ENCODE assay signal across 19 mouse cellular contexts in genomic region chr3:107568721-107569120, GRCm38 (mm10). TPM values are rescaled to one million over a fixed set of nuclear protein-coding genes. Genes with fewer than 3 reads are reported as not detected.
DNase-seq lines count a peak whose midpoint lies in the region; ATAC-seq and TF ChIP-seq lines count a peak whose summit lies in the region.
"Had no signal": no experiment of that assay in that cellular context is flagged by ENCODE, and none has a peak within 500 bp of the region (broad histone marks: within the 10 kb centered on the region; RNA-seq: fewer than 3 reads in every experiment).

No protein-coding gene starts in this region.

- no peaks in the 10 kb centered on the region for H3K27me3 ChIP-seq in heart, embryonic 16.5 days (ENCODE audit: control insufficient read depth, insufficient read depth, low read length)
- H3K27me3 ChIP-seq in neural tube, embryonic 13.5 days, result peaks cover 12% of the 10 kb centered on the region
- H3K27me3 ChIP-seq in midbrain, embryonic 14.5 days (ENCODE audit: control insufficient read depth, insufficient read depth, low read length), result no peaks in the 10 kb centered on the region
- no peaks in the 10 kb centered on the region for H3K27me3 ChIP-seq in kidney, adult 2 months (replicated peaks; ENCODE audit: control insufficient read depth, insufficient read depth, low read length)
- H3K27me3 ChIP-seq: embryonic facial prominence, embryonic 15.5 days had no signal

- no peak for DNase-seq in heart, postnatal 10 days
- no peak for DNase-seq in neural tube, embryonic 10.5 days (ENCODE audit: extremely low spot score, low spot score)
- peak; percentile 51 for DNase-seq in midbrain, embryonic 14.5 days
- no peak for DNase-seq in left cerebral cortex, adult 2 months (ENCODE audit: extremely low spot score in 1 of 2, low spot score in 2 of 2)
- DNase-seq in kidney, adult 2 months, result no peak
- DNase-seq: cerebellum, adult 11 months; kidney, adult 18-20 months; kidney, postnatal 4 days; left cerebral cortex, postnatal 4 days; lung, postnatal 14 days had no signal

- H3K4me1 ChIP-seq in heart, embryonic 16.5 days (ENCODE audit: control insufficient read depth, insufficient read depth, low read length), result peaks cover 28% of the 10 kb centered on the region
- peaks cover 5% of the 10 kb centered on the region; the same call in 1 of the 2 replicates for H3K4me1 ChIP-seq in neural tube, embryonic 13.5 days (replicated peaks)
- H3K4me1 ChIP-seq in midbrain, embryonic 14.5 days (ENCODE audit: control insufficient read depth, insufficient read depth, low read length), result no peaks in the 10 kb centered on the region
- H3K4me1 ChIP-seq in kidney, adult 2 months (ENCODE audit: control insufficient read depth, insufficient read depth, low read length), result no peaks in the 10 kb centered on the region

- ATAC-seq in heart, embryonic 16.5 days (replicated peaks; ENCODE audit: extremely low read depth, insufficient read depth, low FRiP score), result peak; percentile 85
- ATAC-seq in neural tube, embryonic 13.5 days (ENCODE audit: low read depth), result peak; percentile 80; the same call in 1 of the 2 replicates
- ATAC-seq in midbrain, embryonic 14.5 days (ENCODE audit: low FRiP score, low TSS enrichment), result no peak; the same call in 1 of the 2 replicates
- ATAC-seq: activated CD4-positive, CD25-positive, alpha-beta regulatory T cell, adult 4 months; liver, embryonic 12.5 days had no signal

- no peaks in the 10 kb centered on the region for H3K9me3 ChIP-seq in heart, embryonic 16.5 days (replicated peaks; ENCODE audit: control insufficient read depth, low read length)
- H3K9me3 ChIP-seq in neural tube, embryonic 13.5 days, result no peaks in the 10 kb centered on the region
- no peaks in the 10 kb centered on the region for H3K9me3 ChIP-seq in midbrain, embryonic 14.5 days (ENCODE audit: control insufficient read depth, low read length)
- H3K9me3 ChIP-seq: embryonic facial prominence, embryonic 15.5 days; liver, embryonic 12.5 days had no signal

- no peak overlapping the region for H3K4me3 ChIP-seq in heart, embryonic 16.5 days (ENCODE audit: low read length)
- no peak overlapping the region for H3K4me3 ChIP-seq in neural tube, embryonic 13.5 days
- H3K4me3 ChIP-seq in midbrain, embryonic 14.5 days (replicated peaks; ENCODE audit: low read depth, low read length), result no peak overlapping the region
- no peak overlapping the region for H3K4me3 ChIP-seq in left cerebral cortex, adult 2 months
- H3K4me3 ChIP-seq in kidney, adult 2 months (ENCODE audit: insufficient read depth, low read depth, low read length), result no peak overlapping the region
- H3K4me3 ChIP-seq: embryonic facial prominence, embryonic 15.5 days; liver, embryonic 12.5 days had no signal

- no peak overlapping the region for H3K4me2 ChIP-seq in heart, embryonic 16.5 days (ENCODE audit: low read depth, low read length)
- no peak overlapping the region for H3K4me2 ChIP-seq in neural tube, embryonic 13.5 days
- H3K4me2 ChIP-seq in midbrain, embryonic 14.5 days (ENCODE audit: low read length), result no peak overlapping the region
- H3K4me2 ChIP-seq: embryonic facial prominence, embryonic 15.5 days; liver, embryonic 12.5 days had no signal

- H3K36me3 ChIP-seq in heart, embryonic 16.5 days (ENCODE audit: control insufficient read depth, insufficient read depth), result no peaks in the 10 kb centered on the region
- no peaks in the 10 kb centered on the region for H3K36me3 ChIP-seq in neural tube, embryonic 13.5 days
- no peaks in the 10 kb centered on the region for H3K36me3 ChIP-seq in midbrain, embryonic 14.5 days (ENCODE audit: control insufficient read depth, insufficient read depth, low read length)
- H3K36me3 ChIP-seq in kidney, adult 2 months (ENCODE audit: control insufficient read depth, insufficient read depth, low read length), result no peaks in the 10 kb centered on the region
- H3K36me3 ChIP-seq: embryonic facial prominence, embryonic 15.5 days; liver, embryonic 12.5 days had no signal

- no peak for TF ChIP-seq POLR2A in kidney, adult 2 months (IDR thresholded peaks at IDR 0.05; ENCODE audit: low read depth, low read length)

- H3K27ac ChIP-seq in heart, embryonic 16.5 days (ENCODE audit: low read length), result peak overlapping the region; percentile 61
- no peak overlapping the region for H3K27ac ChIP-seq in neural tube, embryonic 13.5 days (replicated peaks)
- no peak overlapping the region for H3K27ac ChIP-seq in midbrain, embryonic 14.5 days (replicated peaks; ENCODE audit: low read depth, low read length)
- no peak overlapping the region for H3K27ac ChIP-seq in left cerebral cortex, adult 2 months
- H3K27ac ChIP-seq in kidney, adult 2 months (ENCODE audit: insufficient read depth, low read depth, low read length), result no peak overlapping the region
- H3K27ac ChIP-seq: embryonic facial prominence, embryonic 15.5 days; liver, embryonic 12.5 days had no signal

- 22% methylated on average over 4 of the region's 4 CpGs for WGBS in heart, embryonic 16.5 days
- WGBS in neural tube, embryonic 13.5 days, result 66% methylated on average over 4 of the region's 4 CpGs
- WGBS in midbrain, embryonic 14.5 days, result 54% methylated on average over 4 of the region's 4 CpGs
- WGBS in kidney, adult 2 months, result 77% methylated on average over 4 of the region's 4 CpGs

- no peak for TF ChIP-seq CTCF in left cerebral cortex, adult 2 months (IDR thresholded peaks at IDR 0.05)
- TF ChIP-seq CTCF in kidney, adult 2 months (conservative IDR thresholded peaks at IDR 0.05; ENCODE audit: insufficient read depth, insufficient read length, low read depth, low read length), result no peak

- H3K9ac ChIP-seq in heart, embryonic 16.5 days (ENCODE audit: low read length), result no peak overlapping the region
- no peak overlapping the region for H3K9ac ChIP-seq in neural tube, embryonic 13.5 days
- no peak overlapping the region for H3K9ac ChIP-seq in midbrain, embryonic 14.5 days (replicated peaks; ENCODE audit: low read length)
- H3K9ac ChIP-seq: embryonic facial prominence, embryonic 15.5 days; liver, embryonic 12.5 days had no signal

- intact Hi-C loops in heart, postnatal 10 days (cut with DNase I), result no loop called here
- intact Hi-C loops in left cerebral cortex, adult 2 months (cut with DNase I), result no loop called here

RNA-seq across cellular contexts. Expression of gene Ubl4b, which starts 13.8 kb away (rescaled TPM):
- polyA plus RNA-seq in heart, embryonic 16.5 days (2015; fragmentation: Nextera tagmentation; extraction: Ambion mirVana), result 0.11 TPM in 1 of 2 replicates, not detected in the other
- not detected for total RNA-seq in heart, postnatal 10 days (2021)
- not detected in 2 replicates for polyA plus RNA-seq in neural tube, embryonic 13.5 days (2015; fragmentation: Nextera tagmentation; extraction: Ambion mirVana)
- polyA plus RNA-seq in midbrain, embryonic 14.5 days (2014; fragmentation: Nextera tagmentation; extraction: Ambion mirVana), result not detected in 2 replicates
- total RNA-seq in left cerebral cortex, adult 2 months (2021), result under 1 TPM in 1 of 2 experiments, not detected in 1; 0.33 TPM
- 0.06 TPM in 1 of 2 replicates, not detected in the other for polyA plus RNA-seq in kidney, adult 2 months (2012; rRNA removed)
- total RNA-seq: layer of hippocampus, postnatal 25 days had no signal
- polyA plus RNA-seq: activated CD4-positive, CD25-positive, alpha-beta regulatory T cell, adult 4 months; embryonic facial prominence, embryonic 15.5 days; liver, embryonic 12.5 days; thymus, postnatal 0 days had no signal

RNA-seq across cellular contexts. Expression of gene Alx3, which starts 26.1 kb away (rescaled TPM):
- polyA plus RNA-seq in heart, embryonic 16.5 days (2015; fragmentation: Nextera tagmentation; extraction: Ambion mirVana), result 0.10 and 0.26 TPM in 2 replicates
- under 1 TPM in 1 of 2 experiments, not detected in 1; 0.12 TPM for total RNA-seq in heart, postnatal 10 days (2021)
- polyA plus RNA-seq in neural tube, embryonic 13.5 days (2015; fragmentation: Nextera tagmentation; extraction: Ambion mirVana), result 0.58 TPM in 1 of 2 replicates, not detected in the other
- polyA plus RNA-seq in midbrain, embryonic 14.5 days (2014; fragmentation: Nextera tagmentation; extraction: Ambion mirVana), result 0.74 TPM in 1 of 2 replicates, not detected in the other
- under 1 TPM; 0.40 to 0.86 TPM for total RNA-seq in left cerebral cortex, adult 2 months (2021)
- not detected in 2 replicates for polyA plus RNA-seq in kidney, adult 2 months (2012; rRNA removed)
- total RNA-seq: adrenal gland, postnatal 4 days had no signal
- polyA plus RNA-seq: activated CD4-positive, CD25-positive, alpha-beta regulatory T cell, adult 4 months; gonadal fat pad, adult 2 months had no signal

RNA-seq across cellular contexts. Expression of gene Slc6a17, which starts 50.9 kb away (rescaled TPM):
- polyA plus RNA-seq in heart, embryonic 16.5 days (2015; fragmentation: Nextera tagmentation; extraction: Ambion mirVana), result 4.6 and 5.7 TPM in 2 replicates
- total RNA-seq in heart, postnatal 10 days (2021), result 1 to 10 TPM; 1.3 to 1.4 TPM
- 8.1 and 8.7 TPM in 2 replicates for polyA plus RNA-seq in neural tube, embryonic 13.5 days (2015; fragmentation: Nextera tagmentation; extraction: Ambion mirVana)
- polyA plus RNA-seq in midbrain, embryonic 14.5 days (2014; fragmentation: Nextera tagmentation; extraction: Ambion mirVana), result 12.3 and 20.4 TPM in 2 replicates
- 100 to 1,000 TPM; 369 to 419 TPM for total RNA-seq in left cerebral cortex, adult 2 months (2021)
- 16.0 and 19.2 TPM in 2 replicates for polyA plus RNA-seq in kidney, adult 2 months (2012; rRNA removed)
- polyA plus RNA-seq: activated CD4-positive, CD25-positive, alpha-beta regulatory T cell, adult 4 months had no signal
